Mouse (Mus musculus): ENCODE data around the gene Tmem238. TPM values are rescaled to one million over a fixed set of nuclear protein-coding genes. Genes with fewer than 3 reads are reported as not detected.

Tmem238 gene
- polyA plus RNA-seq, 1 experiment: 22.9 TPM

GRCm38 (mm10) chr7:4783667-4784268 is 5.7 kb downstream of the Tmem238 start:
- Histone ChIP-seq H3K79me3 (ENCODE audit: low read depth) (peaks cover 8% of the 10 kb centered on the region), H3K27me3 (ENCODE audit: control insufficient read depth, insufficient read depth, insufficient read length) (no peaks in the 10 kb centered on the region), H3K79me2 (ENCODE audit: control insufficient read depth, insufficient read depth) (peaks cover 24% of the 10 kb centered on the region), H3K4me3 (ENCODE audit: insufficient read depth, poor library complexity, severe bottlenecking) (no peak overlapping the region), H3ac (ENCODE audit: control insufficient read depth, insufficient read length, low read depth) (no peak overlapping the region), H3K36me3 (ENCODE audit: control insufficient read depth, insufficient read depth) (peaks cover 9% of the 10 kb centered on the region)
- TF ChIP-seq USF1 (IDR thresholded peaks at IDR 0.05; ENCODE audit: low read depth) (no peak), CTCF (IDR thresholded peaks at IDR 0.05; ENCODE audit: control insufficient read depth, insufficient read depth, insufficient read length) (no peak), MAX (IDR thresholded peaks at IDR 0.05) (no peak), CEBPB (IDR thresholded peaks at IDR 0.05; ENCODE audit: low read depth) (no peak), MYOD1 (IDR thresholded peaks at IDR 0.05; ENCODE audit: control insufficient read depth, insufficient read length, low read depth) (no peak), MYOG (IDR thresholded peaks at IDR 0.05; ENCODE audit: control insufficient read depth, extremely low read depth, insufficient read length) (no peak), FOSL1 (IDR thresholded peaks at IDR 0.05; ENCODE audit: insufficient read depth, low read length, poor library complexity, severe bottlenecking) (no peak)

GRCm38 (mm10) chr7:4782759-4783158 is 6.7 kb downstream of the Tmem238 start, which contains the start of the genes Il11 and Tmem190:
TSS of gene Il11 (minus strand) at chr7:4782859.
TSS of gene Tmem190 (plus strand) at chr7:4782937.
- H3K4me3 ChIP-seq (ENCODE audit: insufficient read depth, poor library complexity, severe bottlenecking): no peak within 1 kb of the TSS
- H3K36me3 ChIP-seq (ENCODE audit: control insufficient read depth, insufficient read depth): peaks cover 9% of the 10 kb centered on the region
- no peaks in the 10 kb centered on the region for H3K27me3 ChIP-seq (ENCODE audit: control insufficient read depth, insufficient read depth, insufficient read length)
- TF ChIP-seq MYOG (IDR thresholded peaks at IDR 0.05; ENCODE audit: control insufficient read depth, extremely low read depth, insufficient read length) (no peak), FOSL1 (IDR thresholded peaks at IDR 0.05; ENCODE audit: insufficient read depth, low read length, poor library complexity, severe bottlenecking) (no peak), MAX (IDR thresholded peaks at IDR 0.05) (no peak), CTCF (IDR thresholded peaks at IDR 0.05; ENCODE audit: control insufficient read depth, insufficient read depth, insufficient read length) (no peak), USF1 (IDR thresholded peaks at IDR 0.05; ENCODE audit: low read depth) (no peak), CEBPB (IDR thresholded peaks at IDR 0.05; ENCODE audit: low read depth) (no peak), MYOD1 (IDR thresholded peaks at IDR 0.05; ENCODE audit: control insufficient read depth, insufficient read length, low read depth) (no peak)
- H3ac ChIP-seq (ENCODE audit: control insufficient read depth, insufficient read length, low read depth): no peak within 1 kb of the TSS
- peaks cover 8% of the 10 kb centered on the region for H3K79me3 ChIP-seq (ENCODE audit: low read depth)
- H3K79me2 ChIP-seq (ENCODE audit: control insufficient read depth, insufficient read depth): peaks cover 16% of the 10 kb centered on the region

GRCm38 (mm10) chr7:4782130-4782529 is 7.3 kb downstream of the Tmem238 start:
- TF ChIP-seq MYOG (IDR thresholded peaks at IDR 0.05; ENCODE audit: control insufficient read depth, extremely low read depth, insufficient read length) (no peak), USF1 (IDR thresholded peaks at IDR 0.05; ENCODE audit: low read depth) (no peak), MAX (IDR thresholded peaks at IDR 0.05) (no peak), CTCF (IDR thresholded peaks at IDR 0.05; ENCODE audit: control insufficient read depth, insufficient read depth, insufficient read length) (no peak)
- Histone ChIP-seq H3K36me3 (ENCODE audit: control insufficient read depth, insufficient read depth) (peaks cover 9% of the 10 kb centered on the region), H3K79me3 (ENCODE audit: low read depth) (peaks cover 2% of the 10 kb centered on the region), H3K4me3 (ENCODE audit: insufficient read depth, poor library complexity, severe bottlenecking) (no peak overlapping the region), H3ac (ENCODE audit: control insufficient read depth, insufficient read length, low read depth) (no peak overlapping the region), H3K79me2 (ENCODE audit: control insufficient read depth, insufficient read depth) (peaks cover 10% of the 10 kb centered on the region), H3K27me3 (ENCODE audit: control insufficient read depth, insufficient read depth, insufficient read length) (no peaks in the 10 kb centered on the region)

GRCm38 (mm10) chr7:4779921-4780320 is 9.5 kb downstream of the Tmem238 start:
- Histone ChIP-seq H3ac (ENCODE audit: control insufficient read depth, insufficient read length, low read depth) (no peak overlapping the region), H3K27me3 (ENCODE audit: control insufficient read depth, insufficient read depth, insufficient read length) (peaks cover 5% of the 10 kb centered on the region)

GRCm38 (mm10) chr7:4777851-4778637 is 11.4 kb downstream of the Tmem238 start:
- Histone ChIP-seq H3K27me3 (ENCODE audit: control insufficient read depth, insufficient read depth, insufficient read length) (peaks cover 5% of the 10 kb centered on the region), H3K79me3 (ENCODE audit: low read depth) (no peaks in the 10 kb centered on the region)
- TF ChIP-seq MYOG (IDR thresholded peaks at IDR 0.05; ENCODE audit: control insufficient read depth, extremely low read depth, insufficient read length) (no peak), CEBPB (IDR thresholded peaks at IDR 0.05; ENCODE audit: low read depth) (no peak), FOSL1 (IDR thresholded peaks at IDR 0.05; ENCODE audit: insufficient read depth, low read length, poor library complexity, severe bottlenecking) (no peak), CTCF (IDR thresholded peaks at IDR 0.05; ENCODE audit: control insufficient read depth, insufficient read depth, insufficient read length) (no peak), MYOD1 (IDR thresholded peaks at IDR 0.05; ENCODE audit: control insufficient read depth, insufficient read length, low read depth) (no peak), MAX (IDR thresholded peaks at IDR 0.05) (no peak), USF1 (IDR thresholded peaks at IDR 0.05; ENCODE audit: low read depth) (no peak)

More at GRCm38 (mm10) chr7:4779921-4780320, 9.5 kb downstream of the Tmem238 start:
- TF ChIP-seq FOSL1 (IDR thresholded peaks at IDR 0.05; ENCODE audit: insufficient read depth, low read length, poor library complexity, severe bottlenecking): no peak
- no peak for TF ChIP-seq MYOG (IDR thresholded peaks at IDR 0.05; ENCODE audit: control insufficient read depth, extremely low read depth, insufficient read length)
- TF ChIP-seq CTCF (IDR thresholded peaks at IDR 0.05; ENCODE audit: control insufficient read depth, insufficient read depth, insufficient read length): no peak
- TF ChIP-seq CEBPB (IDR thresholded peaks at IDR 0.05; ENCODE audit: low read depth): no peak
- TF ChIP-seq MYOD1 (IDR thresholded peaks at IDR 0.05; ENCODE audit: control insufficient read depth, insufficient read length, low read depth): no peak
- TF ChIP-seq USF1 (IDR thresholded peaks at IDR 0.05; ENCODE audit: low read depth): no peak
- no peak for TF ChIP-seq MAX (IDR thresholded peaks at IDR 0.05)
- Histone ChIP-seq H3K79me3 (ENCODE audit: low read depth) (no peaks in the 10 kb centered on the region), H3K36me3 (ENCODE audit: control insufficient read depth, insufficient read depth) (peaks cover 1% of the 10 kb centered on the region), H3K4me3 (ENCODE audit: insufficient read depth, poor library complexity, severe bottlenecking) (no peak overlapping the region), H3K79me2 (ENCODE audit: control insufficient read depth, insufficient read depth) (no peaks in the 10 kb centered on the region)

More at GRCm38 (mm10) chr7:4777851-4778637, 11.4 kb downstream of the Tmem238 start:
- Histone ChIP-seq H3K4me3 (ENCODE audit: insufficient read depth, poor library complexity, severe bottlenecking) (no peak overlapping the region), H3K79me2 (ENCODE audit: control insufficient read depth, insufficient read depth) (no peaks in the 10 kb centered on the region), H3K36me3 (ENCODE audit: control insufficient read depth, insufficient read depth) (no peaks in the 10 kb centered on the region), H3ac (ENCODE audit: control insufficient read depth, insufficient read length, low read depth) (no peak overlapping the region)

Data from C2C12 (cell line).